Mouse (Mus musculus) adrenal gland, adult 18-20 months (tissue): Measurements from ENCODE around the gene Defb13. TPM values are rescaled to one million over a fixed set of nuclear protein-coding genes. Genes with fewer than 3 reads are reported as not detected.

Experiments used
- total RNA-seq, 2 experiments: library from RNA; stranded (reverse); gene quantifications; 1 replicate in 1 of 2; 2 replicates in 1 of 2; pipeline ENCODE4 v1.2.3; 2021

Defb13 gene
- total RNA-seq, 2 experiments from 2014 or later: not detected

Other genes with a start within 250 kb of the Defb13 start
- not detected for gene AY761184, start 243.1 kb upstream of the Defb13 start, total RNA-seq
- gene Defa24, start 212.3 kb upstream of the Defb13 start, total RNA-seq: not detected
- gene Defb50, start 123.2 kb upstream of the Defb13 start, total RNA-seq: not detected
- not detected for gene Defb2, start 106.8 kb upstream of the Defb13 start, total RNA-seq
- gene Defb10, start 87.9 kb upstream of the Defb13 start, total RNA-seq: not detected
- gene Defb9, start 61.3 kb upstream of the Defb13 start, total RNA-seq: not detected
- gene Defb11, start 40.4 kb upstream of the Defb13 start, total RNA-seq: not detected
- not detected for gene Defb15, start 14.1 kb upstream of the Defb13 start, total RNA-seq
- not detected for gene Defb35, start 8.4 kb upstream of the Defb13 start, total RNA-seq
- gene Fam90a1a, start 12.0 kb downstream of the Defb13 start, total RNA-seq: not detected
- not detected for gene Ccdc70, start 23.0 kb downstream of the Defb13 start, total RNA-seq
- 1 to 10 TPM in 1 of 2 experiments, under 1 TPM in 1; 0.83 to 1.2 TPM for gene Atp7b, start 113.5 kb downstream of the Defb13 start, total RNA-seq
- gene Alg11, start 114.0 kb downstream of the Defb13 start, total RNA-seq: 10 to 100 TPM; 32.7 to 46.0 TPM
- gene Nek5, start 178.3 kb downstream of the Defb13 start, total RNA-seq: 1 to 10 TPM; 4.0 to 6.5 TPM
- gene Nek3, start 219.7 kb downstream of the Defb13 start, total RNA-seq: 1 to 10 TPM; 5.1 to 5.5 TPM
- gene Ckap2, start 239.1 kb downstream of the Defb13 start, total RNA-seq: 1 to 10 TPM; 1.3 to 1.6 TPM
- 10 to 100 TPM; 31.9 to 34.3 TPM for gene Vps36, start 246.0 kb downstream of the Defb13 start, total RNA-seq